In the genomic region with DNA sequence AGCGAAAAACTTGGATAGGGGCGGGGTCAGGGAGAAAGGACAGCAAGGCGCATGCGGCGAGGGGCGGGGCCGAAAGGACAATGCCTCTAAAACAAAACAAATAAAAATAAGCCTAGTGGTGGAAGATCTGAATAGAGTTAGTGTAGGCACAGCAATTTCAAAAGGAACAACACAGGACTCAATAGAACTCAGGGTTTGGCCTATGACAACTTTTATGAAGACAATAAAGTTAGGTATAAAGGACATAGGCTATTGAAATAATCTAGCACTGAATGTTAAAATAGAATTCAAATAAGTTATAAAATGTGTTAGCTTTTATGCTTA, we compare ENCODE assay signal across 8 mouse cellular contexts. TPM values are rescaled to one million over a fixed set of nuclear protein-coding genes. Genes with fewer than 3 reads are reported as not detected.
DNase-seq lines count a peak whose midpoint lies in the region; ATAC-seq and TF ChIP-seq lines count a peak whose summit lies in the region.

No protein-coding gene starts in this region.

- H3K4me2 ChIP-seq in kidney, embryonic 14.5 days (replicated peaks; ENCODE audit: low read depth, low read length): peak overlapping the region; percentile 30; the same call in 1 of the 2 replicates
- H3K4me2 ChIP-seq in embryonic facial prominence, embryonic 13.5 days: peak overlapping the region; percentile 91
- peak overlapping the region; percentile 84; the same call in 1 of the 2 replicates for H3K4me2 ChIP-seq in kidney, postnatal 0 days (ENCODE audit: low read length)
- H3K4me2 ChIP-seq in midbrain, postnatal 0 days (ENCODE audit: low read depth, low read length, poor library complexity, severe bottlenecking): peak overlapping the region; percentile 87

- H3K27ac ChIP-seq in kidney, embryonic 14.5 days (ENCODE audit: low read depth, low read length): peak overlapping the region; percentile 99
- H3K27ac ChIP-seq in embryonic facial prominence, embryonic 13.5 days: peak overlapping the region; percentile 99
- H3K27ac ChIP-seq in kidney, postnatal 0 days: peak overlapping the region; percentile 99; the same call in 1 of the 2 replicates
- peak overlapping the region; percentile 93; the same call in 1 of the 2 replicates for H3K27ac ChIP-seq in midbrain, postnatal 0 days (ENCODE audit: low read depth, low read length)

- peak overlapping the region; percentile 89 for H3K4me3 ChIP-seq in kidney, embryonic 14.5 days (ENCODE audit: low read length)
- H3K4me3 ChIP-seq in embryonic facial prominence, embryonic 13.5 days: peak overlapping the region; percentile 81
- H3K4me3 ChIP-seq in kidney, postnatal 0 days (replicated peaks; ENCODE audit: low read depth, low read length): peak overlapping the region; percentile 76; the same call in 1 of the 2 replicates
- peak overlapping the region; percentile 57 for H3K4me3 ChIP-seq in midbrain, postnatal 0 days (ENCODE audit: low read depth, low read length)

- H3K9ac ChIP-seq in kidney, embryonic 14.5 days (ENCODE audit: low read depth, low read length): peak overlapping the region; percentile 91; the same call in 1 of the 2 replicates
- no peak overlapping the region for H3K9ac ChIP-seq in embryonic facial prominence, embryonic 13.5 days
- no peak overlapping the region for H3K9ac ChIP-seq in kidney, postnatal 0 days (ENCODE audit: low read depth, low read length)
- no peak overlapping the region for H3K9ac ChIP-seq in midbrain, postnatal 0 days (replicated peaks; ENCODE audit: low read length, poor library complexity, severe bottlenecking)

- H3K4me1 ChIP-seq in kidney, embryonic 14.5 days (ENCODE audit: control insufficient read depth, insufficient read depth, low read length): peaks cover 7% of the 10 kb centered on the region; the same call in 1 of the 2 replicates
- H3K4me1 ChIP-seq in embryonic facial prominence, embryonic 13.5 days: peaks cover 11% of the 10 kb centered on the region
- 0 out of 2 replicates have a peak, but pooled peaks cover 4% of the 10 kb centered on the region for H3K4me1 ChIP-seq in kidney, postnatal 0 days (replicated peaks; ENCODE audit: insufficient read depth, low read length)
- H3K4me1 ChIP-seq in midbrain, postnatal 0 days (ENCODE audit: insufficient read depth, low read length): peaks cover 11% of the 10 kb centered on the region; the same call in 1 of the 2 replicates

- H3K27me3 ChIP-seq in kidney, embryonic 14.5 days (ENCODE audit: control insufficient read depth, insufficient read depth, low read length): no peaks in the 10 kb centered on the region
- no peaks in the 10 kb centered on the region for H3K27me3 ChIP-seq in embryonic facial prominence, embryonic 13.5 days
- no peaks in the 10 kb centered on the region for H3K27me3 ChIP-seq in kidney, postnatal 0 days (ENCODE audit: insufficient read depth, low read length)
- H3K27me3 ChIP-seq in midbrain, postnatal 0 days (ENCODE audit: insufficient read depth, low read length): no peaks in the 10 kb centered on the region

- no peak for ATAC-seq in kidney, embryonic 14.5 days (ENCODE audit: low FRiP score, low TSS enrichment)
- no peak for ATAC-seq in embryonic facial prominence, embryonic 13.5 days (ENCODE audit: insufficient number of reproducible peaks, insufficient read depth, low FRiP score, low TSS enrichment, low read depth)
- no peak for ATAC-seq in kidney, postnatal 0 days (replicated peaks; ENCODE audit: low FRiP score, low read depth)
- no peak for ATAC-seq in midbrain, postnatal 0 days (ENCODE audit: low FRiP score)

- no peak for DNase-seq in kidney, postnatal 10 days
- DNase-seq in kidney, postnatal 0 days (ENCODE audit: low spot score): peak; percentile 99
- no peak for DNase-seq in midbrain, postnatal 0 days (ENCODE audit: low spot score)
- no peak for DNase-seq in gastrocnemius, postnatal 14 days
- no peak for DNase-seq in left cerebral cortex, adult 11 months (ENCODE audit: low spot score)
- no peak for DNase-seq in ovary, postnatal 10 days (ENCODE audit: low spot score)

- H3K36me3 ChIP-seq in kidney, embryonic 14.5 days (ENCODE audit: control insufficient read depth, insufficient read depth, low read length): peaks cover 33% of the 10 kb centered on the region
- peaks cover 50% of the 10 kb centered on the region for H3K36me3 ChIP-seq in embryonic facial prominence, embryonic 13.5 days
- peaks cover 30% of the 10 kb centered on the region for H3K36me3 ChIP-seq in kidney, postnatal 0 days (ENCODE audit: insufficient read depth, low read length)
- H3K36me3 ChIP-seq in midbrain, postnatal 0 days (ENCODE audit: insufficient read depth, low read length): peaks cover 36% of the 10 kb centered on the region

- TF ChIP-seq CTCF in kidney, postnatal 0 days (IDR thresholded peaks at IDR 0.05; ENCODE audit: low read depth): peak; percentile 29; the same call in 1 of the 2 replicates
- peak; percentile 46 for TF ChIP-seq CTCF in midbrain, postnatal 0 days (IDR thresholded peaks at IDR 0.05)

- no peaks in the 10 kb centered on the region for H3K9me3 ChIP-seq in kidney, embryonic 14.5 days (ENCODE audit: control insufficient read depth, low read length)
- H3K9me3 ChIP-seq in embryonic facial prominence, embryonic 13.5 days: no peaks in the 10 kb centered on the region
- H3K9me3 ChIP-seq in kidney, postnatal 0 days (replicated peaks; ENCODE audit: low read length): no peaks in the 10 kb centered on the region
- H3K9me3 ChIP-seq in midbrain, postnatal 0 days (ENCODE audit: low read length): no peaks in the 10 kb centered on the region

- intact Hi-C loops in gastrocnemius, postnatal 14 days (cut with DNase I; ENCODE audit: low total_unique reads): no loop called here

- 0% methylated on average over 7 of the region's 7 CpGs for WGBS in kidney, embryonic 14.5 days
- under 1% methylated on average over 7 of the region's 7 CpGs for WGBS in embryonic facial prominence, embryonic 13.5 days
- 1% methylated on average over 7 of the region's 7 CpGs for WGBS in kidney, postnatal 0 days
- WGBS in midbrain, postnatal 0 days: under 1% methylated on average over 7 of the region's 7 CpGs

RNA-seq across cellular contexts. Expression of gene Gtpbp6, which starts 0.3 kb away (rescaled TPM):
- 32.1 and 32.5 TPM in 2 replicates for polyA plus RNA-seq in kidney, embryonic 14.5 days (2014; fragmentation: Nextera tagmentation; extraction: Ambion mirVana)
- 32.0 and 42.1 TPM in 2 replicates for polyA plus RNA-seq in embryonic facial prominence, embryonic 13.5 days (2015; fragmentation: Nextera tagmentation; extraction: Ambion mirVana)
- polyA plus RNA-seq in kidney, postnatal 0 days (2015; fragmentation: Nextera tagmentation; extraction: Ambion mirVana): 26.4 and 28.3 TPM in 2 replicates
- 119 and 135 TPM in 2 replicates for total RNA-seq in midbrain, postnatal 0 days (2014; rRNA removed)
- polyA plus RNA-seq in midbrain, postnatal 0 days (2015; fragmentation: Nextera tagmentation; extraction: Ambion mirVana): 57.5 and 65.3 TPM in 2 replicates
- 10 to 100 TPM; 11.1 to 14.3 TPM for total RNA-seq in gastrocnemius, postnatal 14 days (2021)

RNA-seq across cellular contexts. Expression of gene Zfp605, which starts 1.6 kb away (rescaled TPM):
- 5.2 and 6.1 TPM in 2 replicates for polyA plus RNA-seq in kidney, embryonic 14.5 days (2014; fragmentation: Nextera tagmentation; extraction: Ambion mirVana)
- polyA plus RNA-seq in embryonic facial prominence, embryonic 13.5 days (2015; fragmentation: Nextera tagmentation; extraction: Ambion mirVana): 6.5 and 6.7 TPM in 2 replicates
- polyA plus RNA-seq in kidney, postnatal 0 days (2015; fragmentation: Nextera tagmentation; extraction: Ambion mirVana): 4.8 and 4.9 TPM in 2 replicates
- total RNA-seq in midbrain, postnatal 0 days (2014; rRNA removed): 10.9 and 16.4 TPM in 2 replicates
- polyA plus RNA-seq in midbrain, postnatal 0 days (2015; fragmentation: Nextera tagmentation; extraction: Ambion mirVana): 14.7 and 16.8 TPM in 2 replicates
- total RNA-seq in gastrocnemius, postnatal 14 days (2021): 1 to 10 TPM; 2.9 to 3.2 TPM

RNA-seq across cellular contexts. Expression of gene Plcxd1, which starts 8.5 kb away (rescaled TPM):
- polyA plus RNA-seq in kidney, embryonic 14.5 days (2014; fragmentation: Nextera tagmentation; extraction: Ambion mirVana): 1.2 and 1.4 TPM in 2 replicates
- 1.9 and 2.7 TPM in 2 replicates for polyA plus RNA-seq in embryonic facial prominence, embryonic 13.5 days (2015; fragmentation: Nextera tagmentation; extraction: Ambion mirVana)
- polyA plus RNA-seq in kidney, postnatal 0 days (2015; fragmentation: Nextera tagmentation; extraction: Ambion mirVana): 1.3 and 1.6 TPM in 2 replicates
- total RNA-seq in midbrain, postnatal 0 days (2014; rRNA removed): 20.9 and 21.6 TPM in 2 replicates
- 10.0 and 10.5 TPM in 2 replicates for polyA plus RNA-seq in midbrain, postnatal 0 days (2015; fragmentation: Nextera tagmentation; extraction: Ambion mirVana)
- not detected for total RNA-seq in gastrocnemius, postnatal 14 days (2021)

RNA-seq across cellular contexts. Expression of gene Gm35315, which starts 14.0 kb away (rescaled TPM):
- polyA plus RNA-seq in kidney, embryonic 14.5 days (2014; fragmentation: Nextera tagmentation; extraction: Ambion mirVana): 1.5 and 1.6 TPM in 2 replicates
- polyA plus RNA-seq in embryonic facial prominence, embryonic 13.5 days (2015; fragmentation: Nextera tagmentation; extraction: Ambion mirVana): 1.1 TPM in 2 replicates
- 0.91 and 1.0 TPM in 2 replicates for polyA plus RNA-seq in kidney, postnatal 0 days (2015; fragmentation: Nextera tagmentation; extraction: Ambion mirVana)
- total RNA-seq in midbrain, postnatal 0 days (2014; rRNA removed): 0.28 and 0.88 TPM in 2 replicates
- polyA plus RNA-seq in midbrain, postnatal 0 days (2015; fragmentation: Nextera tagmentation; extraction: Ambion mirVana): 0.39 and 0.40 TPM in 2 replicates
- total RNA-seq in gastrocnemius, postnatal 14 days (2021): under 1 TPM; 0.12 to 0.24 TPM

RNA-seq across cellular contexts. Expression of gene Chfr, which starts 27.4 kb away (rescaled TPM):
- 28.6 and 40.8 TPM in 2 replicates for polyA plus RNA-seq in kidney, embryonic 14.5 days (2014; fragmentation: Nextera tagmentation; extraction: Ambion mirVana)
- 36.6 and 38.1 TPM in 2 replicates for polyA plus RNA-seq in embryonic facial prominence, embryonic 13.5 days (2015; fragmentation: Nextera tagmentation; extraction: Ambion mirVana)
- polyA plus RNA-seq in kidney, postnatal 0 days (2015; fragmentation: Nextera tagmentation; extraction: Ambion mirVana): 29.5 and 30.5 TPM in 2 replicates
- 58.0 and 70.8 TPM in 2 replicates for total RNA-seq in midbrain, postnatal 0 days (2014; rRNA removed)
- 62.5 and 62.6 TPM in 2 replicates for polyA plus RNA-seq in midbrain, postnatal 0 days (2015; fragmentation: Nextera tagmentation; extraction: Ambion mirVana)
- 10 to 100 TPM; 13.1 TPM for total RNA-seq in gastrocnemius, postnatal 14 days (2021)

Comparison
In these comparisons a context has a peak if more than half of its experiments do, and no peak if none do; other contexts are left out.
1. H3K4me2 ChIP-seq: peak in every context shown above with its lines; median percentile 91 in embryonic facial prominence, embryonic 13.5 days; 87 in midbrain, postnatal 0 days; 84 in kidney, postnatal 0 days; 30 in kidney, embryonic 14.5 days.